Mouse (Mus musculus) c-Kit-positive CD71-positive TER-119-positive erythroid progenitor cells, embryonic 14.5 days (primary cell): ENCODE measurements at regions not wholly inside any gene's neighbourhood (a gene's known extent, or its start where the extent isn't known, plus 50 kb on each side); places are given as distances from the start of the nearest gene placed in this dataset.
A peak's percentile ranks its signal among the peaks of the same experiment; 100 is the strongest.

ENCODE experiments used
- DNase-seq: peaks from one replicate; pipeline ENCODE4 v3.0.0-alpha.2; 2013; ENCODE audit warnings: low spot score

GRCm38 (mm10) chr4:140401632-140402031 is 155.0 kb upstream of the Igsf21 start:
- DNase-seq: no peak

- no peak for DNase-seq
These were observed 150.0 kb upstream of the Igsf21 start for GRCm38 (mm10) chr4:140396548-140396947.

- no peak for DNase-seq
These were observed 145.7 kb upstream of the Igsf21 start for GRCm38 (mm10) chr4:140392290-140392689.

- DNase-seq: no peak
These were observed 144.2 kb upstream of the Igsf21 start for GRCm38 (mm10) chr4:140390684-140391234.

GRCm38 (mm10) chr4:140385686-140386085 is 139.1 kb upstream of the Igsf21 start:
- no peak for DNase-seq

GRCm38 (mm10) chr4:140385226-140385625 is 138.6 kb upstream of the Igsf21 start:
- DNase-seq: no peak

GRCm38 (mm10) chr4:140383596-140383995 is 137.0 kb upstream of the Igsf21 start:
- DNase-seq: no peak

GRCm38 (mm10) chr4:140380733-140381132 is 134.1 kb upstream of the Igsf21 start:
- no peak for DNase-seq

- DNase-seq: no peak
These were observed 131.4 kb upstream of the Igsf21 start for GRCm38 (mm10) chr4:140377941-140378340.

- no peak for DNase-seq
These were observed 126.2 kb upstream of the Igsf21 start for GRCm38 (mm10) chr4:140372586-140373325.

- DNase-seq: no peak
These were observed 125.0 kb upstream of the Igsf21 start for GRCm38 (mm10) chr4:140371426-140372213.

- no peak for DNase-seq
These were observed 120.5 kb upstream of the Igsf21 start for GRCm38 (mm10) chr4:140366975-140367680.

GRCm38 (mm10) chr4:140358846-140359245 is 112.3 kb upstream of the Igsf21 start:
- DNase-seq: no peak

GRCm38 (mm10) chr4:140358103-140358502 is 111.5 kb upstream of the Igsf21 start:
- peak; percentile 15 for DNase-seq

- DNase-seq: no peak
These were observed 108.6 kb upstream of the Igsf21 start for GRCm38 (mm10) chr4:140355144-140355550.

GRCm38 (mm10) chr4:140348802-140349201 is 102.2 kb upstream of the Igsf21 start:
- DNase-seq: no peak

GRCm38 (mm10) chr4:140330138-140330537 is 83.6 kb upstream of the Igsf21 start:
- DNase-seq: no peak

GRCm38 (mm10) chr4:140326706-140327440 is 80.3 kb upstream of the Igsf21 start:
- no peak for DNase-seq

GRCm38 (mm10) chr4:140325677-140326052 is 79.1 kb upstream of the Igsf21 start:
- DNase-seq: no peak

GRCm38 (mm10) chr4:140324971-140325676 is 78.5 kb upstream of the Igsf21 start:
- no peak for DNase-seq
